Mouse (Mus musculus): ENCODE measurements around the gene Mylk. TPM values are rescaled to one million over a fixed set of nuclear protein-coding genes. Genes with fewer than 3 reads are reported as not detected.

Gene Mylk
- 213 TPM for polyA plus RNA-seq (2014; fragmentation: Illumina TruSeq; extraction: RNeasy Lipid Tissue Mini Kit (QIAGEN cat#74804); ENCODE audit: low read depth, low replicate concordance)

DNA sequence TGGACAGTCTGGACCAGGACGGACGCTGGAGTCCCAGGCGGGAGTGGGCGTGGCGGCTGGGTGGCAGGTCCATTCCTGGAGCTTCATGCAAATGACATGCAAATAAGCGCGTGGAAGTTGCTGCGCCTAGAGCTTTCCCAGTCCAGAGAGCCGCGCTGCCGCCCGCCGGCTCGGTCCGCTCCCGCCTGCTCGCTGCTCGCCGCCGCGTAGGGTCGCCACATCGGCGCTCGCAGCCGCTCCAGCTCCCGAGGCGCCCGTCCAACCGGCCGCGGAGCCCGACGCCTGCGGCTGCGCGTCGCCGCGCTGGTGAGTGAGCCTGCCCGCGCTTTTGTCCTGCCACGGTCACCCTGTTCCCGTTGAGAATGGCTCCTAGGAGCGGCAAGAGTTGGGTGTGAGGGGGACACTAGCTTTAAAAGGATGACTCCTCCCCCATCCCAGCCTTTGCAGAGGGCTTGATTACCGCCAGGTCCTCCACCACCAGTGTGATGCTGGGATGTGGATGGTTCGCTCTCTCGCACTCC, at the start of gene Mylk:
Mylk (plus strand) TSS at position 146 of the 521 bp plus-strand sequence.

DNA sequence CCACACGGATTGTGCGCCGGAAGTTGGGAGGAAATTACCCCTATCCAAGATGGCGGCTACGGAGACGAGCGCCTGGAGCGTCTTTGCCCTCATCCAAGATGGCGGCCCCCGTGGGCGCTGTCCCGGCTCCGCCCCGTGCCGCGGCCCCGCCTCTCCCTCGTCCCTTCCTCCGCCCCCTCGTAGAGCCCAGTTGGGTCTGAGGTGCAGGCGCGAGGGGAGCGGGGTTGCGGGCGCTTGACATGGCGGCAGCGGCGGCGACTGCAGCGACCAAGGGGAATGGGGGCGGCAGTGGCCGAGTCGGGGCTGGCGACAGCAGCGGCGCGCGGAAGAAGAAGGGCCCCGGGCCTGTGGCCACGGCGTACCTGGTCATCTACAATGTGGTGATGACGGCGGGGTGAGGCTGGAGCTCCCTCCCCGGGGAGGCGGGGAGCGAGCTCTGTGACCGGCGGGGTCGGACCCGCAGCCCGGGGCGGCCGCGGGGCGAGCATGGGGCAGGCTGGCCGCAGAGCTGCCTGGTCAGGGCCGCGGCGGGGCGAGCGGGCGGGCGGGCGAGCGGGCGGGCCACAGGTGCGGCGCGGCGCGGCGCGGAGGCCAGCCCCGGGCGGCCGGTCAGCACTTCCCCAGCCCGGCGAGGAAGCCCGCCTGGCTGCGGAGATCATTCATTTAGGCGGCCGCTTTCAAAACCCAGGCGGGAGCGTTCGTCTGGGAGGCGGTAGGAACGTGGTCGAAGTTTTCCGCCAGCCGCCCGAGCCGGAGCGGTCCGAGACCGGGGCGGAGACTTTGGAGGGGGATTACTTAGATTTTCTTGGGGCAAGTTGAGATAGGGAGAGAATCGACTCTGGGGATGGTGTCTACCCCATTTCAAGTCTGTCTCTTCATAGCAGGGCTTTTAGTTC, 277.5 kb downstream of the Mylk start, which contains the start of gene Hacd2:
Hacd2 (plus strand) TSS at position 187 of the 896 bp plus-strand sequence.

Other genes with a start within 250 kb of the Mylk start
- gene Kalrn, start 171.7 kb upstream of the Mylk start, polyA plus RNA-seq (2014; fragmentation: Illumina TruSeq; extraction: RNeasy Lipid Tissue Mini Kit (QIAGEN cat#74804); ENCODE audit: low read depth, low replicate concordance), result 18.1 TPM
- not detected for gene Ropn1, start 95.3 kb upstream of the Mylk start, polyA plus RNA-seq (2014; fragmentation: Illumina TruSeq; extraction: RNeasy Lipid Tissue Mini Kit (QIAGEN cat#74804); ENCODE audit: low read depth, low replicate concordance)
- 7.0 TPM for gene Ccdc14, start 54.6 kb upstream of the Mylk start, polyA plus RNA-seq (2014; fragmentation: Illumina TruSeq; extraction: RNeasy Lipid Tissue Mini Kit (QIAGEN cat#74804); ENCODE audit: low read depth, low replicate concordance)